Mouse (Mus musculus): ENCODE data around the gene Bpifb1.
"Not testable (repeated sequence)": the region's sequence is repeated elsewhere in the genome, so short reads cannot be mapped to it uniquely, and the experiment has no call there.

Bpifb1 gene

DNA sequence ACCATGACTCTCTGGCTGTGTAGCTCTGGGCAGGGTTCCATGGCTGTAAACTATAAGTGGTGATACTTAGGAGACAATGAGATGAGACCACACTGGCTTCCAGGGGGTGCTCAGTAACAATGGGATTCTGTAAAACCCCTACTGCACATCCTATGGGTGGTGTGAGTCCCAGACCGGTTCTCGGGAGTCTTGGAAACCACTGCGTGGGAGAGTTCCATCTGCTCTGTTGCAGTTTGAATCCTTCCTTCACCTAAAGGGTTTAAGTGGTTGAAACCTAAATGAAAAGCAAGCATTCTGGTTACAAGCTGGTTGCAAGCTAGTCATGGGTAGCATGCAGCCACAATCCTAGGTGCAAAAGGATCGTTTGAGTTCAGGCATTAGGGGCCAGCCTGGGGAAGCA is 21.3 kb downstream of the Bpifb1 start:
- DNase-seq, result no peak

- DNase-seq, result peak; percentile 60
These were observed 24.6 kb downstream of the Bpifb1 start for GRCm38 (mm10) chr2:154215191-154215590.

- no peak for DNase-seq
These were observed 29.3 kb downstream of the Bpifb1 start for GRCm38 (mm10) chr2:154219950-154220349.

DNA sequence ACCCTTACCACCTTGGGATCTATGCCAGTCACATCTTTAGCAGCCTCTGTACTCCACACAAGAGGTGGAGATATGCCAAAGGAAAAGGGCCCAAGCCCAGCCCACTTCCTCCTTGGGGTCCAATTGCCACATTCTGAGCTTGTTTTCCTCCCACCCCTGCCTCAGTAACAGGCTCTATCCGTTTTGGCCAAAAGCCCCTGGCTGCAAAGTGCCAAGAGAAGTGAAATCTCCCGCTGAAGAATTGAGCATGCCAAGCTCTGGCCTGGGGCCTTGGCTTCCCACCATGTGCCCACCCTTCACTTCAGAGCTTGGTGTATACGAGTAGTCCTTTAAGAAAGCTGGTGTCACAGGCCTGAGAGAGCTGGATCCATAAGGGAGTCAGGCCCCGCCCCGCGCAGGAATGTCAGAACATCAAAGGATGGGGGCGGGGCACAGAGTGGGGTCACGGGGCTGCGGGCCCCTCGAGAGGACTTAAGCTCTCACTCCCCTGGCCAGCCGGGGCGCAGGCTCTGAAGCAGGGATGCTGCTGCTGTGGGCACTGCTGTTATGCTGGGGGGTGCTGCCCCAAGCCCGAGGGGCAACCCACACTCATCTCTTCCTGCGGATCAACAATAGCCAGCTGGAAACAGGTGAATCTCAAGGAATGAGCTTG is 32.8 kb downstream of the Bpifb1 start, which contains the start of gene Bpifb5:
Gene Bpifb5, plus strand, starts transcription at position 478 of the 652 bp plus-strand sequence.
- DNase-seq, result no peak

DNA sequence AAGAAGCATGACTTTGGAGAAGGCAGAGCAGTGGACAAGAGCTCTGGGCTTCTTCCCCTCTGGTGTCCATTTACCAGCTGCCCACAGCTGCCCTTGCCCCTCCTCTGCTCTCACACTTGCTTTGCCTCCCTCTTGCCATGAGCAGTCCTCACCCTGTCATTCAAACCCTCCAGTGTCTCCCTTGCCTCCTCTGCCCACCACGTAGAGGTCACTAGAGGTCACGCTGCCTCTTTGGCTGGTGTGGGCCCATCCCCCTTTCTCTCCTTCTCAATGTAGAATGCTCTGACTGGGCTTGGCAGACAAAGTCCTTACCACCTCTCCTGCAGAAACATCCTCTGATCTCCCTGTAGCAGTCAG is 33.3 kb downstream of the Bpifb1 start:
- no peak for DNase-seq

- DNase-seq, result no peak
These were observed 36.4 kb downstream of the Bpifb1 start for GRCm38 (mm10) chr2:154226991-154227390.

DNA sequence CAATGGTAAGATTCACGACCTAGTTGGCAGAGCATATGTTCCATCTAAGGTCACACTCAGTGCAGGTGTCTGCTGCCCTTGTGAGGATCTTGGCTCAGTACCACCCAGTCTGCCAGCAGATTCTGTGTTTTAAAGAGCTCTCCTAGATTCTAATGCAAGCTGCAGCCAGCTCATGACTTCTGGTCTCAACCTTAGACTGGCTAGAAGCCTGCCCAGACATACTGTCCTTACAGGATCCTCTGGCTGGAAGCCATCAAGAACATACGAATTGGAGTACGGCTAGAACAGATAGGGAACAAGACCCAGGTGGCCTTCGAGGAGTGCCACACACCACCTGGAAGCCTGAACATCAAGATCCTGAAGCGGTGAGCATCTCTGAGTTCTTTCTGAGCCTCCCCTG is 37.2 kb downstream of the Bpifb1 start:
- DNase-seq, result peak; percentile 14

- DNase-seq, result peak; percentile 12
These were observed 42.8 kb downstream of the Bpifb1 start for GRCm38 (mm10) chr2:154233426-154233825.

GRCm38 (mm10) chr2:154240771-154241170 is 50.2 kb downstream of the Bpifb1 start:
- DNase-seq, result no peak

GRCm38 (mm10) chr2:154242726-154243125 is 52.1 kb downstream of the Bpifb1 start:
- DNase-seq, result not testable (repeated sequence)

DNA sequence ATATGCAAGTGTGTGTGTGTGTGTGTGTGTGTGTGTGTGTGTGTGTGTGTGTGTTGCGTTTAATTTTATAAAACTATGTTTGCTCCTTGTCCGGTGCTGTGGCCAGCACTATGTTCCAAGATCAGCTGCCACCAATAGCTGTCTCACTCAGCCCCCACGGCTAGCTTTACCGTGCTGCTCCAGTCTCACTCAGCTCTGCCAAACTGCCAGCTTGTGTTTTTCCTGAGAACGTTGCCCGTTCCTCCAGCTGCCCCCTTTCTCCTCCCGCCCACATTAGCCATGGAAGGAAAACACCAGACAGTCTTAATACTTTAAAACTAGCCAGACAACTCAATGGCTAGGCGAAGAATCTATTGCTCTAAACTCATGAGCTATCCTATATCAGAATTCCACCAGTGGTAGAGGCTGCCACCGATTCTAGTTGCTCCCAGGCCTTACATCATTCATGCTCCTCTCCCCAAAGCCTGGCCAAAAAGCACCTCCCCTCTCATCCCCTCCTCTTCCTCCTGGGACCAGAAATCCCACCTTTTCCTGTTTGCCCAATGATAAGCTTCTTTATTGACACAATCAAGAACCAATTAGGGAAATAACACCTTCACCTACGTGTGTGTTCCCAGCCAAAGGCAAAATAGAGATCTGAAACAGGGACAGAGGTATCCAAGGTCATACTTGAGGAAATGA is 52.9 kb downstream of the Bpifb1 start:
- no peak for DNase-seq

- no peak for DNase-seq
These were observed 54.7 kb downstream of the Bpifb1 start for GRCm38 (mm10) chr2:154245322-154245721.

DNA sequence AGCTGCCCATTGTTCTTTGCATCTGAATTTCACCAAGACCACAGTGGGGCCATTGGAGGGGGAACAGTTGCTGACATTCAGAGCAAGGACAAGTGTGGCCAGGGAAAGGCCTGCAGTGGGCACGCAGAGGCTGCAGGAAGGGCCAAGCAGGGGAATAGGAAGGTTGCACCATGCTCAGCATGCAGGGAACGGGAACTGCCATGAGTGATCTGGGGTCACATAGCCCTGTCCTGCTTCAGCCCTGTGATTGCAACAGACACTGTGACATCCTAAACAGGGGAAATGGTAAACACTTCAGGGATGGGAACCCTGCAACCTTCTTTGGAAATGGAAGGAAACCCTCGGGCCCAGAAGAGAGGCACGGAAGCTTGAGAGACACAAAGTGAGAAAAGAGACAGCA is 64.6 kb downstream of the Bpifb1 start:
- not testable (repeated sequence) for DNase-seq

DNA sequence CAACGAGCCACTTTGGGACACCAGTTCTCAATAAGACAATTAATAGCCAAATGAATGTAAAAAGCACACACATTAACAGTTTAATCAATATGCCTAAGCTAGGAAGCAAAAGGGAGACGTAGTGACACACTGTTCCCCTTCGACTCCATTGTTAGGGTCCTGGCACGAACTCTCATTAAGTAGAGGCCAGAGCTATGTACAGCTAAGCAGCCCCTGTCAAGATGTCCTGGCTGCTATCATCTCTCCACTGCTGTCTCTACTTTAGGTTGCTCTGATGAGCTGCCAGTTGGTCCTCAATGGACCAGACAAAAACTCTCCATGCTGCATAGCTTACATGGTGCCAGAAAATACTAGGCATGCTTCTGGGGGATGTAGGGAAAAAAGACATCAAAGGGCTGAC is 65.2 kb downstream of the Bpifb1 start:
- no peak for DNase-seq

GRCm38 (mm10) chr2:154257554-154257953 is 66.9 kb downstream of the Bpifb1 start, which contains the start of gene Bpifb9a:
TSS of gene Bpifb9a (plus strand) at chr2:154257854.
- DNase-seq, result not testable (repeated sequence)

DNA sequence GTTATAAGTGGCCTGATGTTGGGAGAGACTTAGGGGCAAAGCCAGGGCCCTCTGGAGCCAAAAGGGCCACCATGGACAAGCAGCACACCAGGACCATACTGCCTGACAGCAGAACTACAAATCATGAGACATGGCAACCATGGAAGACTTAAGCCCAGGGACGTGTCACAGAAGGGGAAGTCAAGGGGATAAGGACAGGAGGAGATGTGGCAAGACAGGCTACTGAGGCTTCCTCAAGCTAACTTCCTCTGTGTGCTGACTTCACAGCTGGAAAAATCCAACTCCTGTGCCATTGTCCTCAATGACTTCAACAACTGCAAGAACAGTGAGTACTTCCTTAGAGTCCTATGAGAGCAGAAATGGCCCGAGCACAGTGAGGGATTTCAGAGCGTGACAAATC is 73.8 kb downstream of the Bpifb1 start:
- not testable (repeated sequence) for DNase-seq

All from cerebellum, adult 8-10 months (tissue).